Mouse (Mus musculus) cortical plate, adult 2 months (tissue): ENCODE data around the gene Gm44503.

Experiments
- CTCF ChIP-seq: fragments of 200-500 bp; IDR thresholded peaks from 2 replicates; pipeline ENCODE4 v1.5.1; 2011; ENCODE audit warnings: mild to moderate bottlenecking, control low read depth, low read length; ENCODE audit not compliant: insufficient read depth; ENCODE audit errors: extremely low read depth
- POLR2A ChIP-seq: fragments of 200-500 bp; IDR thresholded peaks from 2 replicates; pipeline ENCODE4 v1.6.1; 2011; ENCODE audit warnings: mild to moderate bottlenecking, low read length, control low read depth; ENCODE audit not compliant: insufficient read depth; ENCODE audit errors: extremely low read depth

GRCm38 (mm10) chr9:72961959-72962358 lies 3.3 kb downstream of the Gm44503 start:
- TF ChIP-seq CTCF, result no peak
- TF ChIP-seq POLR2A, result no peak
